Mouse (Mus musculus) olfactory bulb, adult 2 months (tissue): Measurements from ENCODE around the gene Mylk4.

ENCODE experiments used
- CTCF ChIP-seq: fragments of 200-500 bp; IDR thresholded peaks from 2 replicates; pipeline ENCODE4 v1.5.1; 2012; ENCODE audit warnings: low read depth, mild to moderate bottlenecking, low read length, moderate library complexity; ENCODE audit not compliant: insufficient read depth
- POLR2A ChIP-seq: fragments of 200-500 bp; IDR thresholded peaks from 2 replicates; pipeline ENCODE4 v1.6.1; 2012; ENCODE audit warnings: mild to moderate bottlenecking, low read depth, low read length, moderate library complexity; ENCODE audit not compliant: insufficient read depth

GRCm38 (mm10) chr13:32752066-32752657 is 31.6 kb downstream of the Mylk4 start:
- TF ChIP-seq POLR2A, result no peak
- no peak for TF ChIP-seq CTCF
